Mouse (Mus musculus) erythroblast, embryonic 14.5 days (primary cell): ENCODE measurements around the gene Oasl2.

Experiments used
- GATA1 ChIP-seq: IDR thresholded peaks from 2 replicates; pipeline ENCODE4 v1.6.1; 2012; ENCODE audit warnings: low read length, inconsistent platforms, mixed read lengths
- TAL1 ChIP-seq: IDR thresholded peaks from 3 replicates; pipeline ENCODE4 v1.6.1; 2012; ENCODE audit warnings: low read length, inconsistent platforms, mixed read lengths

DNA sequence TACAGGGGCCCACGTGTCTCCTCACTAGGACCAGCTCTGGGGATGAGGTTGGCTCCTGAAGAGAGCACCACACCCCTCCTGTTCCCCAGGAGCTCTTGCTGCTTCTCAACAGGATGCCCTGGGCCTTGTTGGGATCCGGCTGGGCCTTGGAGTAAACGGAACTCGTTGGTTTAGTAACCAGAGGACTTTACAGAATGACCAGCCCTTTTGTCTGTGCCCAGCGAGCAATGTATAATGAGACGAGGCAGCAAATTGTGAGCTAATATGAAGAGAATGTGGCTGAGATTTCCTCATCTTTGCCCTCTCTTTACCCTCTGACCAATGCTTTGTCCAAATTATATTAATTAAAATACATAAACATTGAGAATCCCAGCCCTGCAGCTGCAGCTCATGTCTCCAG is 20.4 kb upstream of the Oasl2 start:
- TF ChIP-seq GATA1: no peak
- TF ChIP-seq TAL1: no peak
